Mouse (Mus musculus): ENCODE measurements around the gene Retreg1.

DNA sequence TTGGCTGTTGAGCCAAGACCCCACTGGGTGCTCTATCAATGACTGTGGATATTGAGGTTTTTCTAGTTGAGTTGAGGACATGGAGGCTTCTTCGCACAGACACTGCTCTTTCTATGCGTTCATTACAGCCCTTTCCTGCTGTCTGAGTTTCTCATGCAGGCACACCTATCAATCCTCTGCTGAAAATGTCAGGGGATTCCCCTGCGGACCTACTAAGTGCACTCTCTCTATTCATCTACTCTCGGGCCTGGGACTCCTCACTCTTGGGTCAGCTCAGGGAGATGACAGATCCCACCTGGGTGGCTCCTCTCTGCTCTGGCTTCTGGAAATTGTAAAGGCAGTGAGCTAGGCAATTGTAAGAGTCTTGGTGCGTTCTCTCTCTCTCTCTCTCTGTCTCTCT, 117.3 kb downstream of the Retreg1 start:
- TF ChIP-seq POLR2A (IDR thresholded peaks at IDR 0.05; ENCODE audit: insufficient read length, low read depth) (no peak), USF1 (IDR thresholded peaks at IDR 0.05; ENCODE audit: low read depth) (no peak), CEBPB (IDR thresholded peaks at IDR 0.05; ENCODE audit: insufficient read depth, poor library complexity, severe bottlenecking) (no peak), TCF3 (IDR thresholded peaks at IDR 0.05; ENCODE audit: insufficient read length, low read depth) (no peak), MYOG (IDR thresholded peaks at IDR 0.05; ENCODE audit: control insufficient read depth in 1 of 3, insufficient read depth in 1 of 3, insufficient read length in 2 of 3, low read depth in 2 of 3) (no peak), E2F4 (IDR thresholded peaks at IDR 0.05; ENCODE audit: insufficient read depth) (no peak), REST (IDR thresholded peaks at IDR 0.05; ENCODE audit: insufficient read depth, insufficient read length) (no peak), MAX (IDR thresholded peaks at IDR 0.05; ENCODE audit: low read depth) (no peak), POLR2AphosphoS2 (IDR thresholded peaks at IDR 0.05; ENCODE audit: insufficient read length, low read depth) (no peak), TCF12 (IDR thresholded peaks at IDR 0.05; ENCODE audit: insufficient read depth, poor library complexity, severe bottlenecking) (no peak), SRF (IDR thresholded peaks at IDR 0.05; ENCODE audit: control insufficient read depth, insufficient read length, low read depth) (no peak), MYOD1 (IDR thresholded peaks at IDR 0.05; ENCODE audit: control insufficient read depth in 1 of 3, insufficient read length in 2 of 3, low read depth in 2 of 3) (no peak)

All from myocyte (in vitro differentiated cells).